In genomic region chr4:55144995-55145394, GRCm38 (mm10) we compare ENCODE assay signal across 28 mouse cellular contexts.
DNase-seq lines count a peak whose midpoint lies in the region; ATAC-seq lines count a peak whose summit lies in the region.
"Had no signal": no experiment of that assay in that cellular context is flagged by ENCODE, and none has a peak within 500 bp of the region (broad histone marks: within the 10 kb centered on the region; RNA-seq: fewer than 3 reads in every experiment).

No protein-coding gene starts in this region.

- WGBS in hindbrain, embryonic 11.5 days = 42% methylated on average over 1 of the region's 1 CpGs
- WGBS in hindbrain, embryonic 13.5 days = 39% methylated on average over 1 of the region's 1 CpGs
- WGBS in midbrain, embryonic 11.5 days = 47% methylated on average over 1 of the region's 1 CpGs
- 45% methylated on average over 1 of the region's 1 CpGs for WGBS in midbrain, embryonic 15.5 days

- H3K27ac ChIP-seq in hindbrain, embryonic 11.5 days (ENCODE audit: low read depth, low read length) = no peak overlapping the region
- no peak overlapping the region for H3K27ac ChIP-seq in hindbrain, embryonic 13.5 days
- H3K27ac ChIP-seq in midbrain, embryonic 11.5 days (ENCODE audit: low read depth, low read length) = no peak overlapping the region
- H3K27ac ChIP-seq in midbrain, embryonic 15.5 days = no peak overlapping the region
- H3K27ac ChIP-seq: embryonic facial prominence, embryonic 10.5 days; embryonic facial prominence, embryonic 13.5 days; forebrain, embryonic 12.5 days; hindbrain, embryonic 15.5 days; intestine, embryonic 15.5 days had no signal

- ATAC-seq in hindbrain, embryonic 11.5 days (ENCODE audit: low FRiP score) = no peak
- ATAC-seq in hindbrain, embryonic 13.5 days (ENCODE audit: low FRiP score) = no peak
- ATAC-seq in midbrain, embryonic 11.5 days (ENCODE audit: low FRiP score) = 0 out of 2 replicates have a peak, but pooled peaks have one; percentile 11
- ATAC-seq in midbrain, embryonic 15.5 days (replicated peaks) = no peak
- ATAC-seq: forebrain, embryonic 15.5 days; intestine, embryonic 15.5 days; Patski had no signal

- peak; percentile 18 for DNase-seq in embryo, embryonic 11 days
- no peak for DNase-seq in embryo, embryonic 9.5 days (ENCODE audit: extremely low spot score)
- peak; percentile 25 for DNase-seq in hindbrain, embryonic 11.5 days (ENCODE audit: low spot score)
- no peak for DNase-seq in midbrain, embryonic 11.5 days (ENCODE audit: low spot score, missing footprints)
- DNase-seq in gastrocnemius, postnatal 10 days = no peak
- DNase-seq: adrenal gland, postnatal 10 days; adrenal gland, postnatal 36 days; B cell, adult 2 months; cerebellum, adult 11 months; cerebellum, adult 2 months; cerebellum, adult 9-11 months; cerebellum, postnatal 25 days; gastrocnemius, postnatal 36 days; heart, postnatal 36 days; kidney, adult 11 months had no signal

- no peak overlapping the region for H3K9ac ChIP-seq in hindbrain, embryonic 11.5 days (ENCODE audit: low read depth, low read length)
- H3K9ac ChIP-seq in hindbrain, embryonic 13.5 days = no peak overlapping the region
- H3K9ac ChIP-seq in midbrain, embryonic 11.5 days (ENCODE audit: low read length) = no peak overlapping the region
- H3K9ac ChIP-seq in midbrain, embryonic 15.5 days = no peak overlapping the region
- H3K9ac ChIP-seq: embryonic facial prominence, embryonic 13.5 days; forebrain, embryonic 12.5 days; forebrain, embryonic 15.5 days; hindbrain, embryonic 15.5 days; intestine, embryonic 15.5 days had no signal

- no peaks in the 10 kb centered on the region for H3K9me3 ChIP-seq in hindbrain, embryonic 11.5 days (ENCODE audit: control insufficient read depth, low read length)
- H3K9me3 ChIP-seq in hindbrain, embryonic 13.5 days = no peaks in the 10 kb centered on the region
- H3K9me3 ChIP-seq in midbrain, embryonic 11.5 days (ENCODE audit: control insufficient read depth, low read length) = no peaks in the 10 kb centered on the region; the same call in 1 of the 2 replicates
- H3K9me3 ChIP-seq in midbrain, embryonic 15.5 days = no peaks in the 10 kb centered on the region
- H3K9me3 ChIP-seq: embryonic facial prominence, embryonic 10.5 days; embryonic facial prominence, embryonic 13.5 days; forebrain, embryonic 12.5 days; forebrain, embryonic 15.5 days; hindbrain, embryonic 15.5 days; intestine, embryonic 15.5 days had no signal

- no peaks in the 10 kb centered on the region for H3K27me3 ChIP-seq in hindbrain, embryonic 11.5 days (ENCODE audit: control insufficient read depth, insufficient read depth, low read length)
- H3K27me3 ChIP-seq in hindbrain, embryonic 13.5 days = no peaks in the 10 kb centered on the region
- no peaks in the 10 kb centered on the region for H3K27me3 ChIP-seq in midbrain, embryonic 11.5 days (ENCODE audit: control insufficient read depth, insufficient read depth, low read length)
- no peaks in the 10 kb centered on the region for H3K27me3 ChIP-seq in midbrain, embryonic 15.5 days (replicated peaks)
- H3K27me3 ChIP-seq: CH12.LX; embryonic facial prominence, embryonic 13.5 days; forebrain, embryonic 12.5 days; forebrain, embryonic 15.5 days; hindbrain, embryonic 15.5 days; intestine, embryonic 15.5 days; Patski had no signal

- H3K36me3 ChIP-seq in hindbrain, embryonic 11.5 days (ENCODE audit: control insufficient read depth, insufficient read depth, low read length) = no peaks in the 10 kb centered on the region
- no peaks in the 10 kb centered on the region for H3K36me3 ChIP-seq in hindbrain, embryonic 13.5 days
- no peaks in the 10 kb centered on the region for H3K36me3 ChIP-seq in midbrain, embryonic 11.5 days (ENCODE audit: control insufficient read depth, insufficient read depth, low read length)
- no peaks in the 10 kb centered on the region for H3K36me3 ChIP-seq in midbrain, embryonic 15.5 days (replicated peaks)
- H3K36me3 ChIP-seq: embryonic facial prominence, embryonic 10.5 days; embryonic facial prominence, embryonic 13.5 days; forebrain, embryonic 12.5 days; forebrain, embryonic 15.5 days; G1E; hindbrain, embryonic 15.5 days; intestine, embryonic 15.5 days had no signal

- H3K4me1 ChIP-seq in hindbrain, embryonic 11.5 days (replicated peaks; ENCODE audit: control insufficient read depth, insufficient read depth, low read length) = no peaks in the 10 kb centered on the region; the same call in 1 of the 2 replicates
- H3K4me1 ChIP-seq in hindbrain, embryonic 13.5 days (replicated peaks) = peaks cover 6% of the 10 kb centered on the region
- H3K4me1 ChIP-seq in midbrain, embryonic 11.5 days (ENCODE audit: control insufficient read depth, insufficient read depth, low read length) = peaks cover 3% of the 10 kb centered on the region; the same call in 1 of the 2 replicates
- H3K4me1 ChIP-seq in midbrain, embryonic 15.5 days = no peaks in the 10 kb centered on the region
- H3K4me1 ChIP-seq: hindbrain, embryonic 15.5 days; intestine, embryonic 15.5 days had no signal

- H3K4me3 ChIP-seq in hindbrain, embryonic 11.5 days (ENCODE audit: low read depth, low read length) = no peak overlapping the region
- H3K4me3 ChIP-seq in hindbrain, embryonic 13.5 days = no peak overlapping the region
- no peak overlapping the region for H3K4me3 ChIP-seq in midbrain, embryonic 11.5 days (ENCODE audit: low read depth, low read length)
- no peak overlapping the region for H3K4me3 ChIP-seq in midbrain, embryonic 15.5 days
- H3K4me3 ChIP-seq: embryonic facial prominence, embryonic 10.5 days; embryonic facial prominence, embryonic 13.5 days; erythroblast, embryonic 14.5 days; forebrain, embryonic 12.5 days; forebrain, embryonic 15.5 days; hindbrain, embryonic 15.5 days; intestine, embryonic 15.5 days had no signal

- H3K4me2 ChIP-seq in hindbrain, embryonic 11.5 days (replicated peaks; ENCODE audit: low read depth, low read length) = no peak overlapping the region
- no peak overlapping the region for H3K4me2 ChIP-seq in hindbrain, embryonic 13.5 days
- no peak overlapping the region for H3K4me2 ChIP-seq in midbrain, embryonic 11.5 days
- no peak overlapping the region for H3K4me2 ChIP-seq in midbrain, embryonic 15.5 days
- H3K4me2 ChIP-seq: embryonic facial prominence, embryonic 13.5 days; forebrain, embryonic 12.5 days; forebrain, embryonic 15.5 days; heart, embryonic 11.5 days; hindbrain, embryonic 15.5 days; intestine, embryonic 15.5 days had no signal

Comparison
In these comparisons a context has a peak if more than half of its experiments do, and no peak if none do; other contexts are left out.
1. DNase-seq: peak in embryo, embryonic 11 days (single experiment) and hindbrain, embryonic 11.5 days (single experiment); none in embryo, embryonic 9.5 days (single experiment), midbrain, embryonic 11.5 days (single experiment) and gastrocnemius, postnatal 10 days (single experiment).